Mouse (Mus musculus): Measurements from ENCODE around the gene Trim29. TPM values are rescaled to one million over a fixed set of nuclear protein-coding genes. Genes with fewer than 3 reads are reported as not detected.

The Trim29 gene
- total RNA-seq, 2 experiments from 2014 or later = not detected

GRCm38 (mm10) chr9:43318661-43319060 is 8.0 kb downstream of the Trim29 start:
- no peak for TF ChIP-seq CTCF (IDR thresholded peaks at IDR 0.05)
- intact Hi-C loops (cut with DNase I) = no loop called here
- H3K4me3 ChIP-seq = no peak overlapping the region
- no peak for DNase-seq (ENCODE audit: extremely low spot score in 1 of 2, low spot score in 2 of 2)
- H3K27ac ChIP-seq = no peak overlapping the region

DNA sequence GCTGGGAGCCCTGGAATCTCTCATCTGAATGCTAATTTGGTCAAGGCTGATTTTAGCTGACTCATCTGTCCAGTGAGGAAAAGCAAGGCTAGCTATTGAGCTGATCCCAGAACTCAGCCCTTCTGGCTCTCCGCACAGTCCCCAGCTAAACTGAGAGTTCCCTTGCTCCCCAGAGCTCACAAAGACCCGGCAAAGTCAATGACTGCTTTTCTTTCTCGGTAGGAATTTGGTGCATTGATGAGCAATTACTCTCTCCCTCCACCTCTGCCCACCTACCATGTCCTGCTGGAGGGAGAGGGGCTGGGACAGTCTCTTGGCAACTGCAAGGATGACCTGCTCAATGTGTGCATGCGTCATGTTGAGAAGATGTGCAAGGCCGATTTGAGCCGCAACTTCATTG is 11.3 kb downstream of the Trim29 start:
- no peak for DNase-seq (ENCODE audit: extremely low spot score in 1 of 2, low spot score in 2 of 2)
- H3K27ac ChIP-seq = no peak overlapping the region
- intact Hi-C loops (cut with DNase I) = no loop called here
- no peak for TF ChIP-seq CTCF (IDR thresholded peaks at IDR 0.05)
- no peak overlapping the region for H3K4me3 ChIP-seq

DNA sequence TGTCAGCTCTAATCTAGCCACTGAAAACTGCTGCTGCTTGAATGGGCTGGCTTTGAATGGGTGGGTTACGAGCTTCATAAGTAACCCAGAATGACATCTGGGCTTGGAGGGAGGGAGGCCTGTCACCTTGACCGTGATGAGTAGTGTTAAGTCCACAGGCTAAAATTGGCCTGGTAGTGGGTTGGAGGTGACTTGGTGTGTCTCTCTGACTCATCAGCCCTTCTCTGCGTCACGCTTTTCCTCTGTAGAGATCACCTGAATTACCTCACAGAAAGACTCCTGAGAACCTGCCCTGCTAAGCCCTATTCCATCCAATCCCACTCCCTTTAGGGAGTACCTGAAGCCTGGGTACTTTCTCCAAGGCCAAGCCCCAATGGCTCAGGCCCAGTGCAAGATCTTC is 12.0 kb downstream of the Trim29 start:
- DNase-seq (ENCODE audit: extremely low spot score in 1 of 2, low spot score in 2 of 2) = no peak
- Histone ChIP-seq H3K4me3 (no peak overlapping the region), H3K27ac (no peak overlapping the region)
- TF ChIP-seq CTCF (IDR thresholded peaks at IDR 0.05) = no peak
- intact Hi-C loops (cut with DNase I) = no loop called here

- Histone ChIP-seq H3K27ac (no peak overlapping the region), H3K4me3 (no peak overlapping the region)
- TF ChIP-seq CTCF (IDR thresholded peaks at IDR 0.05) = no peak
- DNase-seq (ENCODE audit: extremely low spot score in 1 of 2, low spot score in 2 of 2) = no peak
- intact Hi-C loops (cut with DNase I) = no loop called here
Observed at GRCm38 (mm10) chr9:43325486-43325885, 14.8 kb downstream of the Trim29 start.

GRCm38 (mm10) chr9:43326015-43326631 is 15.5 kb downstream of the Trim29 start:
- intact Hi-C loops (cut with DNase I) = no loop called here
- no peak for TF ChIP-seq CTCF (IDR thresholded peaks at IDR 0.05)
- no peak overlapping the region for H3K27ac ChIP-seq
- H3K4me3 ChIP-seq = no peak overlapping the region
- no peak for DNase-seq (ENCODE audit: extremely low spot score in 1 of 2, low spot score in 2 of 2)

- intact Hi-C loops (cut with DNase I) = no loop called here
- peak; percentile 56 for TF ChIP-seq CTCF (IDR thresholded peaks at IDR 0.05)
- DNase-seq (ENCODE audit: extremely low spot score in 1 of 2, low spot score in 2 of 2) = no peak
- no peak overlapping the region for H3K27ac ChIP-seq
- H3K4me3 ChIP-seq = no peak overlapping the region
Observed at GRCm38 (mm10) chr9:43327182-43328129, 16.8 kb downstream of the Trim29 start.

DNA sequence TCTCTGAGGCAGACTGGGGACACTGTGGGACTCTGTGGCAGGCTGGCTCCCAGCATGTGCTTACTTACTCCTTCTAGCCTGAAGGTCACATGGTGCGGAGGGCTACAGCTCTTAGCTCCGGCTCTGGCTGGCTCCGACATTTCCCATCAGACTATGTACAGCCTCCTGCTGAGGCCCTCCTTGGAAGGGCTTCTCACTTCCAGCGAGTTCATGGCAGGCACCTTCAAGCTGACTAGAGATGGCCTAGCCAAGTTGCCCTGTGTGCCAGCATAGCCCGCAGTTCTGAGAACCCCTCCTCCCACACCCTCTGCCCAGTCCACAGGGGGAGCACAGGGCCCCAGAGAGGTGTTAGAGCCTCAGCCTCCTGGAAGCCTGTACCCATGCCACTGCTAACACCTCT is 19.8 kb downstream of the Trim29 start:
- Histone ChIP-seq H3K27ac (no peak overlapping the region), H3K4me3 (no peak overlapping the region)
- no peak for DNase-seq (ENCODE audit: extremely low spot score in 1 of 2, low spot score in 2 of 2)
- intact Hi-C loops (cut with DNase I) = no loop called here
- no peak for TF ChIP-seq CTCF (IDR thresholded peaks at IDR 0.05)

DNA sequence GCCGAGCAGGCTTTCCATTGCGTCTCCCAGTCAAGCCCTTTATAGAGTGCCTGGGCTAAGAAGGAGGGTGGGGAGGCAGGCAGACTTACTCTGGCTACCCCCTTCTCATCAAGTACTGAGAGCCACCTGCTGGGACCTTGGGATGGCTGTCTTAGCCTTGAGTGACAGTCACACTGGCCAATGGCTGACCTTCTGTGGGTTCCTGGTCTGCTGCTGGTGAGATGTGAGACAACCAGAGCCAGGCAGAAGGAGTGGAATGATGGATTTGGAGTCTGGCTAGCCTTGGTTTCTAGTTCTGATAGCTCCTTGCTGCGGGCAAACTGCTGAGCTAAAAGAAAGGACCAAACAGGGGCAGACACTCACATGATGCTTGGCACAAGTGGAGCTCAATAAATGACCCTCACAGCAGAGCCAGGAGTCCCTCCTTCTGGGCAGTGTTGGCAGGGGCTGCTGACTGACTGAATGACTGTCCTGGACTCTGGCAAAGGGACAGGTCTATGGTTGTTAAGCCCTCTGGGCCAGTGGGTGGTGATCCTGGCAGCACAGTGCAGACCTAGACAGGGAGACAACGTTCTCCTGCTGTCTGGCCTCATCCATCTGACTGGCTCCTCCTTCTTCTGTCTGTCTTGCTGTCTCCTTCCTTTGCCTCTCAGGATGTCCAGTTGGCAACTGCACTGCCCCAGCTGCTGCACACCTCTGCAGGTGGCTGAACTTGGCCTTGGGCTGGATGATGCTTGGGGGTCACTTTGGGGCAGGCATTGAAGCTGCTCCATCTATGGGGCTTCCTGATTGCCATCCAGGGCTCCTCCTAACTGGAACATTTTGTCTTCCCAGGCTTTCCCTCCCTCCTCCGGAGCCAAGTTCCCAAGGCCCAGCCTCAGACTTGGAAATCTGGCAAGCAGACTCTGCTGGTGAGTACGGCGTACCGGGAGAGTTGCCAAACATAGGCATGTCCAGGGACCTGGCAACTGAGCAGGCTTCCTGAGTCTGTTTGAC is 21.1 kb downstream of the Trim29 start:
- TF ChIP-seq CTCF (IDR thresholded peaks at IDR 0.05) = no peak
- no peak overlapping the region for H3K4me3 ChIP-seq
- intact Hi-C loops (cut with DNase I) = no loop called here
- peak; percentile 28 to 48 for DNase-seq (ENCODE audit: extremely low spot score in 1 of 2, low spot score in 2 of 2)
- peak overlapping the region; percentile 53 for H3K27ac ChIP-seq

GRCm38 (mm10) chr9:43334476-43334875 is 23.8 kb downstream of the Trim29 start:
- intact Hi-C loops (cut with DNase I) = no loop called here
- H3K4me3 ChIP-seq = no peak overlapping the region
- H3K27ac ChIP-seq = no peak overlapping the region
- TF ChIP-seq CTCF (IDR thresholded peaks at IDR 0.05) = no peak
- DNase-seq (ENCODE audit: extremely low spot score in 1 of 2, low spot score in 2 of 2) = no peak

DNA sequence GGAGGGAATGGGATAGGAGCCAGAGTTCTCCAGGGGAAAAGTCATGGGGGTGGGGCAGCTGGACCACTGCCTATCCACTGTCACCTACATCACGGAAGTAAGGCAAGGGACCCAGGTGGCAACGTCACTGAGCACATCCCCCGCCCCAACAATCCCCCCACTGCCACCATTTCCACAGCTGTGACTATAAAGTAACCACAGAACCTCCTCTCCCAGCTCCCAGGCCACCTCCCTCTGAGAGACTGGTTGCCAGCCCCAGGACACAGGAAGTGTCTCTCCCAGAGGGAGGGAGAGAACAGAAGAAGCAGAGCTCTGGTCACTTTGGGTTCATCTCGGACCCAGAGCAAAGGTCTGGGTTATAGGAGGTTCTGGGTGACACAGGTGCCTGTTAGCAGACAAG is 27.0 kb downstream of the Trim29 start:
- intact Hi-C loops (cut with DNase I) = loop anchor here (2.0 to 5.0 kb wide), 4 partner anchors 405 to 635 kb away; partner anchors contain the start of gene Nectin1
- no peak overlapping the region for H3K27ac ChIP-seq
- no peak for TF ChIP-seq CTCF (IDR thresholded peaks at IDR 0.05)
- no peak overlapping the region for H3K4me3 ChIP-seq
- no peak for DNase-seq (ENCODE audit: extremely low spot score in 1 of 2, low spot score in 2 of 2)

DNA sequence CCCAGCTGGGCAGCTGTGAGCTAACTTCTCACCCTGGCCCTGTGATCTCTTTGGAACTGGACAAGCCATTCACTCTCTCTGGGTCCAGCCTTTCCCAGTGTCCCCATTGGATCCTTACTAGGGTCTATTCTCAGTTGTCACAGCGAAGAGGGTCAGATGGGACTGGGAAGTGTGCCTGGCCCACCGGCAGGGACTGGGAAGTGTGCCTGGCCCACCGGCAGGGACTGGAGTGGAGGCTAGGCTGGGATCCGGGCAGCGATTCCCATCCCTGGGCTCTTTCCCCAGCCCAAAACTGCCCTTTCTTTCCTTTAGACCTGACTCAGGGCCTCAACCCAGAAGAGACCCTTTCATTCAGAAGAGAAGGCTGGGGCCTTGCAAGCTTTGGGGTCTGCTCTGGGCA is 27.4 kb downstream of the Trim29 start:
- DNase-seq (ENCODE audit: extremely low spot score in 1 of 2, low spot score in 2 of 2) = no peak
- TF ChIP-seq CTCF (IDR thresholded peaks at IDR 0.05) = no peak
- Histone ChIP-seq H3K4me3 (no peak overlapping the region), H3K27ac (no peak overlapping the region)
- intact Hi-C loops (cut with DNase I) = loop anchor here (2.0 to 5.0 kb wide), 4 partner anchors 404 to 635 kb away; partner anchors contain the start of gene Nectin1

All from left cerebral cortex, adult 2 months (tissue).